Mouse (Mus musculus): Measurements from ENCODE around the gene Sumf1. TPM values are rescaled to one million over a fixed set of nuclear protein-coding genes. Genes with fewer than 3 reads are reported as not detected.
A peak's percentile ranks its signal among the peaks of the same experiment; 100 is the strongest.

Sumf1 gene
- polyA plus RNA-seq, 1 experiment, result 14.3 TPM

DNA sequence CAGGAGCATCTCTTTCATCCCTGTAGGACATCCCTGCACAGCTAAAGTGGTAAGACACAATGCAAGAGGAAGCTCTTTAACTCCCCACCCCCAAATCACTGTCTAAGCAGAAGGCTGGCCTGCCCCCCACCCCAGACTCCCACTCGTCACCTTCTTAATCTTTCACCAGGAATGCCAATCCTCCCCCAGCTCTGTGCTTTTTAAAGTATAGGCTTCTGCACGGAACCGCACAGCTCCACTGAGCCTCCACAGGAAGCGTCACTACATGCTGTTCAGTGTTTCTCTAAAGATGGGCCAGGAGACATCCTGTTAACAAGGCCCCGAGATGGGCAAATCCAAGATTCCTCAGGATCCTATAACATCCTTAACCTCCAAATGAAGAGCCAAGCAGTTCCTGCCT is 112.3 kb downstream of the Sumf1 start:
- Histone ChIP-seq H3K27me3 (ENCODE audit: control insufficient read depth, insufficient read depth, low read length, poor library complexity, severe bottlenecking) (no peaks in the 10 kb centered on the region), H3K9me3 (replicated peaks; ENCODE audit: control insufficient read depth, insufficient read depth, low read length, poor library complexity, severe bottlenecking) (peaks cover 6% of the 10 kb centered on the region), H3K36me3 (ENCODE audit: control insufficient read depth, insufficient read depth, low read length, poor library complexity, severe bottlenecking) (no peaks in the 10 kb centered on the region), H3K9ac (ENCODE audit: low read depth, poor library complexity, severe bottlenecking) (no peak overlapping the region), H3K4me1 (ENCODE audit: control insufficient read depth, insufficient read depth, low read length) (peaks cover 2% of the 10 kb centered on the region), H3K27ac (ENCODE audit: insufficient read depth, low read length) (no peak overlapping the region), H3K4me3 (ENCODE audit: low read depth, low read length) (no peak overlapping the region)
- no peak for TF ChIP-seq EP300 (IDR thresholded peaks at IDR 0.05; ENCODE audit: insufficient read depth, low read depth, low read length)
- no peak for TF ChIP-seq POLR2A (IDR thresholded peaks at IDR 0.05; ENCODE audit: insufficient read depth, low read length)

DNA sequence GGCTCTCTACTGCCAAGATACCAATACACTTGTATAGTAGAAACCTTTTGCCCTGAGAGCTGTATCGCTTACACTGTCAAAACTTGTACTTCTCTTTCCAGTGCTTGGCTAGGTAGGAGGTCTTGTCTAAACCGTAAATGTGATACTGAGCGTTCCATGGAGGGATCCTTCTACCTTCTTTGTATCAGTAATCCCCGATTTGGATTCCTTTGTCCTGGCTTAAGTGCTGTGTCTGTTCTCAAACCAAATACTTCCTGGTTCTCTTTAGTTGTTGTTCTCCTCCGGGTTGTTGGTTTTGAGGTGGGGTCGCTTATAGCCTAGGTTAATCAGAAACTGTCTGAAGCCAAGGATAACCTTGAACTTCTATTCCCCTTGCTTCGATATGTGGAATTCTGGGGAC is 114.4 kb downstream of the Sumf1 start:
- Histone ChIP-seq H3K36me3 (ENCODE audit: control insufficient read depth, insufficient read depth, low read length, poor library complexity, severe bottlenecking) (no peaks in the 10 kb centered on the region), H3K9me3 (replicated peaks; ENCODE audit: control insufficient read depth, insufficient read depth, low read length, poor library complexity, severe bottlenecking) (peaks cover 6% of the 10 kb centered on the region), H3K4me1 (ENCODE audit: control insufficient read depth, insufficient read depth, low read length) (peaks cover 2% of the 10 kb centered on the region), H3K27ac (ENCODE audit: insufficient read depth, low read length) (no peak overlapping the region; the same call in 1 of the 2 replicates), H3K4me3 (ENCODE audit: low read depth, low read length) (no peak overlapping the region), H3K27me3 (ENCODE audit: control insufficient read depth, insufficient read depth, low read length, poor library complexity, severe bottlenecking) (no peaks in the 10 kb centered on the region), H3K9ac (ENCODE audit: low read depth, poor library complexity, severe bottlenecking) (no peak overlapping the region)
- TF ChIP-seq CTCF (IDR thresholded peaks at IDR 0.05; ENCODE audit: low read depth, low read length) (no peak), EP300 (IDR thresholded peaks at IDR 0.05; ENCODE audit: insufficient read depth, low read depth, low read length) (no peak), POLR2A (IDR thresholded peaks at IDR 0.05; ENCODE audit: insufficient read depth, low read length) (no peak)

DNA sequence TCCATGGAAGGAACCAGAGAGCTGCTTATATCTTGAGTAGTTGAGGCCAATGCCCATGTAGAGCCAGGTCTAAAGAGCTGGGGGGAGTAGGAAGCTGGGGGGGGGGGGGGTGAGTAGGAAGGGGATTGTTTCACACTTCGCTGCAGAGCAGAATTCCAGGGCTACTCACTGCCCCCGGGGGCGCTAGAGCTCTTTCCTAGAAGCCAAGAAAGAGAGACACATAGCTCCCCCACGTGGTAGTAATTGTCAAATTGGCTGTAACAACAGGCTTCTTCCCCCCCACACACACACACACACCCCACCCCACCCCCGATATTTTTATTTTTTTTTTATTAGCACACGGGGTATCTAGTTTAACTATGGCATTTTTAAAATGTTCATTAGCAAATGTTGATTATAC is 119.8 kb downstream of the Sumf1 start:
- Histone ChIP-seq H3K9me3 (replicated peaks; ENCODE audit: control insufficient read depth, insufficient read depth, low read length, poor library complexity, severe bottlenecking) (no peaks in the 10 kb centered on the region; the same call in none of the 2 replicates), H3K36me3 (ENCODE audit: control insufficient read depth, insufficient read depth, low read length, poor library complexity, severe bottlenecking) (no peaks in the 10 kb centered on the region), H3K4me1 (ENCODE audit: control insufficient read depth, insufficient read depth, low read length) (peaks cover 2% of the 10 kb centered on the region), H3K27me3 (ENCODE audit: control insufficient read depth, insufficient read depth, low read length, poor library complexity, severe bottlenecking) (no peaks in the 10 kb centered on the region), H3K9ac (ENCODE audit: low read depth, poor library complexity, severe bottlenecking) (peak overlapping the region; percentile 18; the same call in 1 of the 2 replicates), H3K27ac (ENCODE audit: insufficient read depth, low read length) (peak overlapping the region; percentile 19), H3K4me3 (ENCODE audit: low read depth, low read length) (peak overlapping the region; percentile 67)
- TF ChIP-seq EP300 (IDR thresholded peaks at IDR 0.05; ENCODE audit: insufficient read depth, low read depth, low read length), result no peak
- peak; percentile 63 for TF ChIP-seq CTCF (IDR thresholded peaks at IDR 0.05; ENCODE audit: low read depth, low read length)

GRCm38 (mm10) chr6:108064918-108065526 is 120.4 kb downstream of the Sumf1 start, which contains the start of gene Setmar:
Gene Setmar (plus strand): TSS chr6:108065045.
- H3K9ac ChIP-seq (ENCODE audit: low read depth, poor library complexity, severe bottlenecking), result peak within 1 kb of the TSS; percentile 37
- H3K36me3 ChIP-seq (ENCODE audit: control insufficient read depth, insufficient read depth, low read length, poor library complexity, severe bottlenecking), result no peaks in the 10 kb centered on the region
- TF ChIP-seq CTCF (IDR thresholded peaks at IDR 0.05; ENCODE audit: low read depth, low read length) (no peak), EP300 (IDR thresholded peaks at IDR 0.05; ENCODE audit: insufficient read depth, low read depth, low read length) (no peak), POLR2A (IDR thresholded peaks at IDR 0.05; ENCODE audit: insufficient read depth, low read length) (no peak)
- H3K4me1 ChIP-seq (ENCODE audit: control insufficient read depth, insufficient read depth, low read length), result peaks cover 2% of the 10 kb centered on the region
- peak within 1 kb of the TSS; percentile 78 for H3K4me3 ChIP-seq (ENCODE audit: low read depth, low read length)
- H3K9me3 ChIP-seq (replicated peaks; ENCODE audit: control insufficient read depth, insufficient read depth, low read length, poor library complexity, severe bottlenecking), result no peaks in the 10 kb centered on the region; the same call in none of the 2 replicates
- no peaks in the 10 kb centered on the region for H3K27me3 ChIP-seq (ENCODE audit: control insufficient read depth, insufficient read depth, low read length, poor library complexity, severe bottlenecking)
- peak within 1 kb of the TSS; percentile 64 for H3K27ac ChIP-seq (ENCODE audit: insufficient read depth, low read length)

DNA sequence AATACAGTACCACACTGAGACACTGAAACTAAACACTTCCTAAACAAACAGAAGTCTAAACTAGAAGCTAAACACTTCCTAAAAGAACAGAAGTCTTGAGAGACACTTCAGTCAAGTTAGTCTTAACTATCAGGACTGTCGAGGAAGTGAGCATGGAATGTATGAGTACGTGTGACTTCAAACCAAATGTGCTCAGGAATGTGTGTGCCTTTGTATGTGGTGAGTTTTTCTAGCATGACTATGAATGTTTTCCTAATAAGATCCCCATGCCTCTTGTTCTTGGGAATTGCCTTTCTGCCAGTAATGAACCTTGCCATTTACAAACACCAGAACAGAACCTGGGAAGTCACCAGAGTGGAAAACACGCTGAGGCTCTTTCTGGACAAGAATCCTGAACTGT is 124.3 kb downstream of the Sumf1 start:
- Histone ChIP-seq H3K36me3 (ENCODE audit: control insufficient read depth, insufficient read depth, low read length, poor library complexity, severe bottlenecking) (no peaks in the 10 kb centered on the region), H3K27me3 (ENCODE audit: control insufficient read depth, insufficient read depth, low read length, poor library complexity, severe bottlenecking) (no peaks in the 10 kb centered on the region), H3K4me3 (ENCODE audit: low read depth, low read length) (no peak overlapping the region), H3K9ac (ENCODE audit: low read depth, poor library complexity, severe bottlenecking) (no peak overlapping the region), H3K9me3 (replicated peaks; ENCODE audit: control insufficient read depth, insufficient read depth, low read length, poor library complexity, severe bottlenecking) (no peaks in the 10 kb centered on the region; the same call in 1 of the 2 replicates), H3K4me1 (ENCODE audit: control insufficient read depth, insufficient read depth, low read length) (no peaks in the 10 kb centered on the region), H3K27ac (ENCODE audit: insufficient read depth, low read length) (no peak overlapping the region)
- TF ChIP-seq CTCF (IDR thresholded peaks at IDR 0.05; ENCODE audit: low read depth, low read length) (no peak), EP300 (IDR thresholded peaks at IDR 0.05; ENCODE audit: insufficient read depth, low read depth, low read length) (no peak), POLR2A (IDR thresholded peaks at IDR 0.05; ENCODE audit: insufficient read depth, low read length) (no peak)

DNA sequence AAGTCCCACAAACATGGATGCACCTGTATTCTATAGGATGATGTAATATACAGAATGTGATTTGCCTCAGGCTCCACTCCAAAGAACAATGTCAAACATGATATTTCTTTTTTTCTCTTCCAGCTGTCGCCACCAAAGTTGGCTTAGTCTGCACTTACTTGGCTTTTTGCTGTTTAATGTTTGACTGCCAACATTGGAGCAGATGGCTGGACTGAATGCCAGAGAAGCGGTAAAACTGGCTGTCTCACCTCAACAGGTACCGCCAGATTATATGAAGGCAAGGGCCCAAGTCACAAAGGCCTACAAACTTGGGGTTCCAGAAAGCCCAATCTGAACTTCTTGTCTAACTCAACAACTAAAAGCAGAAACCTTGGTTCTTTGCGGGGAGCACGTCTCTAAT is 127.3 kb downstream of the Sumf1 start:
- Histone ChIP-seq H3K27me3 (ENCODE audit: control insufficient read depth, insufficient read depth, low read length, poor library complexity, severe bottlenecking) (no peaks in the 10 kb centered on the region), H3K4me1 (ENCODE audit: control insufficient read depth, insufficient read depth, low read length) (no peaks in the 10 kb centered on the region)

More for the DNA sequence above, 127.3 kb downstream of the Sumf1 start:
- Histone ChIP-seq H3K27ac (ENCODE audit: insufficient read depth, low read length) (no peak overlapping the region), H3K4me3 (ENCODE audit: low read depth, low read length) (no peak overlapping the region), H3K9me3 (replicated peaks; ENCODE audit: control insufficient read depth, insufficient read depth, low read length, poor library complexity, severe bottlenecking) (no peaks in the 10 kb centered on the region), H3K9ac (ENCODE audit: low read depth, poor library complexity, severe bottlenecking) (no peak overlapping the region), H3K36me3 (ENCODE audit: control insufficient read depth, insufficient read depth, low read length, poor library complexity, severe bottlenecking) (no peaks in the 10 kb centered on the region)
- TF ChIP-seq CTCF (IDR thresholded peaks at IDR 0.05; ENCODE audit: low read depth, low read length), result no peak
- TF ChIP-seq EP300 (IDR thresholded peaks at IDR 0.05; ENCODE audit: insufficient read depth, low read depth, low read length), result no peak
- TF ChIP-seq POLR2A (IDR thresholded peaks at IDR 0.05; ENCODE audit: insufficient read depth, low read length), result no peak
